ENCODE assay signal across 7 mouse cellular contexts in the genomic region with DNA sequence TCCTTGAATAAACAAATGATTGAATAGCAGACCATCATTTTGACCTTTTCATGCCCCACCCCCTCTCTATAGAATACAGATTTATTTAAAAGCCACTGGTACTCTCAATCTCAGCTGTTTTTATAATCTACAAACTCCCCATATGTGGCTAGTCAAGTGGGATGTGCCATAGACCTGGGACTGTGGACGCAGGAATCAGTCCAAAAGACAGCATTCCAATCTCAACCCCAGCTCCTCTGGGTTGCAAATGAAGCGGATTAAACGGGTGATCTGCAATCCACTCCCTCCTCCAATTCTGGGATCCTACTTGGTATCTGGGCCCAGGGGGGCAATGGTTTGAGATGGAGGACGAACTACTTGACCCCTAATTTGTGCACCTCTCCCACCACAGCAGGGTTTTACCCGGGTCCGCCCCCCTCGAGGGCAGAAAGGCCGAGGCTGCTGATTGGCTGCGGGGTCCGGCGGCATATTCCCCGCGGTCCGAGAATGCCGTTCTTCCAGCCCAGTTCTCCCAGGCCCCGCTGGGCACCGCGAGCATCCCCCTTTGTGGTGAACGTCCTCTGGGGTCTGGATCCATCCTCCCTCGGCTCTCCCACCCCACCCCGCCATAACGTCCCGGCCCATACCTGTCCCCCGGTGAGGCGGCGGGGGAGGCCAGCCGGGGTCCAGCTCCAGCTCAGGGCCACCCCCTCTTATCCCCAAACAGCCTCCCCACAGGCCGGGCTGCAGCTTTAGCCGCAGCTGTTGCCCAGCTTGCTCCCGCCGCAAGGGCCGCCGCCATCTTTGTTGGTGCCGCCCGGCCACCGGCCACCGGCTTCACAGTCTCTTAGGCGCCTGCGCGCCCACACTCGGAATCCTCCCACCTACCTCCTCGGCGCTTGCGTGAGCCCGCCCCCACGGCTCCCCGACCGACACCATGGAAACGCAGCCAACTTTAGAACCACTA. TPM values are rescaled to one million over a fixed set of nuclear protein-coding genes. Genes with fewer than 3 reads are reported as not detected.
DNase-seq lines count a peak whose midpoint lies in the region; ATAC-seq lines count a peak whose summit lies in the region.

A gene (minus strand): TSS at position 856 of the 946 bp plus-strand sequence.

- DNase-seq in adrenal gland, postnatal 14 days: peak; percentile 98
- peak; percentile 96 for DNase-seq in embryonic facial prominence, embryonic 11.5 days (ENCODE audit: low spot score)
- DNase-seq in heart, adult 11 months: peak; percentile 100
- peak; percentile 92 for DNase-seq in kidney, adult 18-20 months
- peak; percentile 93 for DNase-seq in limb, embryonic 11.5 days (ENCODE audit: low spot score)
- DNase-seq in midbrain, embryonic 14.5 days: peak; percentile 97
- DNase-seq in spleen, adult 18-20 months: peak; percentile 87 to 90

- H3K27me3 ChIP-seq in embryonic facial prominence, embryonic 11.5 days (ENCODE audit: control insufficient read depth, insufficient read depth, low read length): no peaks in the 10 kb centered on the region
- no peaks in the 10 kb centered on the region for H3K27me3 ChIP-seq in limb, embryonic 11.5 days (ENCODE audit: control insufficient read depth, insufficient read depth, low read length)
- H3K27me3 ChIP-seq in midbrain, embryonic 14.5 days (ENCODE audit: control insufficient read depth, insufficient read depth, low read length): no peaks in the 10 kb centered on the region

- WGBS in embryonic facial prominence, embryonic 11.5 days: 1% methylated on average over 48 of the region's 49 CpGs
- under 1% methylated on average over 49 of the region's 49 CpGs for WGBS in limb, embryonic 11.5 days
- under 1% methylated on average over 49 of the region's 49 CpGs for WGBS in midbrain, embryonic 14.5 days

- peak within 1 kb of the TSS; percentile 67 for H3K4me2 ChIP-seq in embryonic facial prominence, embryonic 11.5 days (ENCODE audit: low read depth, low read length)
- peak within 1 kb of the TSS; percentile 45 for H3K4me2 ChIP-seq in limb, embryonic 11.5 days (ENCODE audit: low read depth, severe bottlenecking)
- H3K4me2 ChIP-seq in midbrain, embryonic 14.5 days (ENCODE audit: low read length): peak within 1 kb of the TSS; percentile 65

- H3K9ac ChIP-seq in embryonic facial prominence, embryonic 11.5 days (replicated peaks; ENCODE audit: low read length): peak within 1 kb of the TSS; percentile 99
- H3K9ac ChIP-seq in limb, embryonic 11.5 days (ENCODE audit: low read length): peak within 1 kb of the TSS; percentile 98
- H3K9ac ChIP-seq in midbrain, embryonic 14.5 days (replicated peaks; ENCODE audit: low read length): peak within 1 kb of the TSS; percentile 99

- peak; percentile 91 for ATAC-seq in embryonic facial prominence, embryonic 11.5 days (replicated peaks; ENCODE audit: insufficient number of reproducible peaks, low FRiP score, low TSS enrichment, low read depth)
- ATAC-seq in limb, embryonic 11.5 days (ENCODE audit: insufficient number of reproducible peaks, low FRiP score, low TSS enrichment, low read depth): peak; percentile 91
- peak; percentile 95 for ATAC-seq in midbrain, embryonic 14.5 days (ENCODE audit: low FRiP score, low TSS enrichment)

- peak within 1 kb of the TSS; percentile 88 for H3K27ac ChIP-seq in embryonic facial prominence, embryonic 11.5 days (replicated peaks; ENCODE audit: low read depth, low read length)
- H3K27ac ChIP-seq in limb, embryonic 11.5 days (replicated peaks; ENCODE audit: low read depth, low read length): peak within 1 kb of the TSS; percentile 86
- peak within 1 kb of the TSS; percentile 98 for H3K27ac ChIP-seq in midbrain, embryonic 14.5 days (replicated peaks; ENCODE audit: low read depth, low read length)

- no peaks in the 10 kb centered on the region for H3K4me1 ChIP-seq in embryonic facial prominence, embryonic 11.5 days (ENCODE audit: control insufficient read depth, insufficient read depth, low read length)
- peaks cover 3% of the 10 kb centered on the region; the same call in 1 of the 2 replicates for H3K4me1 ChIP-seq in limb, embryonic 11.5 days (ENCODE audit: control insufficient read depth, insufficient read depth, low read length)
- H3K4me1 ChIP-seq in midbrain, embryonic 14.5 days (ENCODE audit: control insufficient read depth, insufficient read depth, low read length): peaks cover 9% of the 10 kb centered on the region

- no peaks in the 10 kb centered on the region; the same call in none of the 2 replicates for H3K36me3 ChIP-seq in embryonic facial prominence, embryonic 11.5 days (replicated peaks; ENCODE audit: control insufficient read depth, insufficient read depth, low read depth, low read length)
- H3K36me3 ChIP-seq in limb, embryonic 11.5 days (ENCODE audit: control insufficient read depth, insufficient read depth, low read length): peaks cover 20% of the 10 kb centered on the region; the same call in 1 of the 2 replicates
- H3K36me3 ChIP-seq in midbrain, embryonic 14.5 days (ENCODE audit: control insufficient read depth, insufficient read depth, low read length): peaks cover 54% of the 10 kb centered on the region

- H3K4me3 ChIP-seq in embryonic facial prominence, embryonic 11.5 days (ENCODE audit: low read depth, low read length): peak within 1 kb of the TSS; percentile 90
- H3K4me3 ChIP-seq in limb, embryonic 11.5 days (ENCODE audit: low read depth, low read length): peak within 1 kb of the TSS; percentile 85
- peak within 1 kb of the TSS; percentile 92 for H3K4me3 ChIP-seq in midbrain, embryonic 14.5 days (replicated peaks; ENCODE audit: low read depth, low read length)

- H3K9me3 ChIP-seq in embryonic facial prominence, embryonic 11.5 days (replicated peaks; ENCODE audit: control insufficient read depth, low read length): no peaks in the 10 kb centered on the region
- no peaks in the 10 kb centered on the region for H3K9me3 ChIP-seq in limb, embryonic 11.5 days (ENCODE audit: control insufficient read depth, low read length)
- no peaks in the 10 kb centered on the region for H3K9me3 ChIP-seq in midbrain, embryonic 14.5 days (ENCODE audit: control insufficient read depth, low read length)

RNA-seq across cellular contexts. Expression of the gene that starts here (rescaled TPM):
- total RNA-seq in adrenal gland, postnatal 14 days (2021): 36.5 and 37.2 TPM in 2 replicates
- polyA plus RNA-seq in embryonic facial prominence, embryonic 11.5 days (2014; fragmentation: Nextera tagmentation; extraction: Ambion mirVana): 96.1 and 102 TPM in 2 replicates
- 111 and 114 TPM in 2 replicates for polyA plus RNA-seq in limb, embryonic 11.5 days (2014; fragmentation: Nextera tagmentation; extraction: Ambion mirVana)
- polyA plus RNA-seq in midbrain, embryonic 14.5 days (2014; fragmentation: Nextera tagmentation; extraction: Ambion mirVana): 92.6 and 98.9 TPM in 2 replicates

Comparison
In these comparisons a context has a peak if more than half of its experiments do, and no peak if none do; other contexts are left out.
1. Peak in every context shown above with its lines: DNase-seq, ATAC-seq, H3K4me3 ChIP-seq and H3K27ac ChIP-seq.